Mouse (Mus musculus) naive thymus-derived CD4-positive, alpha-beta T cell, adult 5 months (primary cell): ENCODE results near the gene Adgrg2. TPM values are rescaled to one million over a fixed set of nuclear protein-coding genes. Genes with fewer than 3 reads are reported as not detected.

Experiments
- polyA plus RNA-seq: library from polyadenylated mRNA; unstranded; fragments of 100-300 nt; shearing (Covaris generic); gene quantifications from one replicate; pipeline ENCODE4 v1.2.1, GENCODE M21; 2017

Gene Adgrg2
- not detected for polyA plus RNA-seq

GRCm38 (mm10) chrX:160390464-160390956 is at the start of gene Adgrg2:
Gene Adgrg2, plus strand, starts transcription at chrX:160390690.

GRCm38 (mm10) chrX:160502048-160503041 is 111.9 kb downstream of the Adgrg2 start, which contains the start of gene Phka2:
Gene Phka2, plus strand, starts transcription at chrX:160502166.

Other genes with a start within 250 kb of the Adgrg2 start
- gene Phka2, start 111.5 kb downstream of the Adgrg2 start, polyA plus RNA-seq = 14.5 TPM